Mouse (Mus musculus) thymus, adult 2 months (tissue): ENCODE data around the gene Atp6v1g2. TPM values are rescaled to one million over a fixed set of nuclear protein-coding genes. Genes with fewer than 3 reads are reported as not detected.
A peak's percentile ranks its signal among the peaks of the same experiment; 100 is the strongest.

ENCODE experiments used
- DNase-seq: peaks from one replicate; pipeline ENCODE4 v3.0.0; 2021
- H3K27ac ChIP-seq: fragments of 200-500 bp; 2 replicates; pipeline ENCODE4 v1.5.1; 2012; ENCODE audit warnings: low read length, control low read depth; ENCODE audit not compliant: control insufficient read depth, insufficient read depth
- H3K27me3 ChIP-seq: fragments of 200-500 bp; 2 replicates; pipeline ENCODE4 v1.6.1; 2012; ENCODE audit warnings: mild to moderate bottlenecking, low read length, moderate library complexity, mixed read lengths; ENCODE audit not compliant: control insufficient read depth, insufficient read depth
- H3K36me3 ChIP-seq: fragments of 200-500 bp; 2 replicates; pipeline ENCODE4 v1.6.1; 2012; ENCODE audit warnings: mild to moderate bottlenecking, low read length, moderate library complexity; ENCODE audit not compliant: control insufficient read depth, insufficient read depth
- H3K4me1 ChIP-seq: fragments of 200-500 bp; replicated peaks from 2 replicates; pipeline ENCODE4 v1.6.1; 2012; ENCODE audit warnings: low read length; ENCODE audit not compliant: control insufficient read depth, insufficient read depth
- H3K4me3 ChIP-seq: fragments of 200-500 bp; 2 replicates; pipeline ENCODE4 v1.5.1; 2012; ENCODE audit warnings: mild to moderate bottlenecking, low read length, control low read depth, moderate library complexity; ENCODE audit not compliant: control insufficient read depth, insufficient read depth
- CTCF ChIP-seq: fragments of 200-500 bp; IDR thresholded peaks from 2 replicates; pipeline ENCODE4 v1.5.1; 2012; ENCODE audit warnings: mild to moderate bottlenecking, control low read depth, low read length, moderate library complexity, borderline replicate concordance; ENCODE audit not compliant: control insufficient read depth, poor library complexity, insufficient read depth; ENCODE audit errors: extremely low read depth
- POLR2A ChIP-seq: fragments of 200-500 bp; IDR thresholded peaks from 2 replicates; pipeline ENCODE4 v1.6.1; 2012; ENCODE audit warnings: mild to moderate bottlenecking, low read length, control low read depth, moderate library complexity; ENCODE audit not compliant: control insufficient read depth, poor library complexity, insufficient read depth; ENCODE audit errors: extremely low read depth
- WGBS: fragments of 180-500 bp; shearing (Covaris S2); methylation state at CpG from one replicate; pipeline ENCODE4 v1.1.7; 2018; 5-methylcytosine and 5-hydroxymethylcytosine counted together
- polyA plus RNA-seq: library from polyadenylated mRNA; depleted of rRNA; stranded (reverse); fragments of >200 nt; gene quantifications from 2 replicates; pipeline ENCODE4 v1.2.3, GENCODE M21; 2012; rRNA removed

Gene Atp6v1g2
- 7.9 TPM in 2 replicates for polyA plus RNA-seq

- DNase-seq, result no peak
- peaks cover 4% of the 10 kb centered on the region; the same call in 1 of the 2 replicates for H3K36me3 ChIP-seq
- TF ChIP-seq POLR2A (no peak), CTCF (no peak)
- peak within 1 kb of the TSS; percentile 29 for H3K4me3 ChIP-seq
- peak within 1 kb of the TSS; percentile 97 for H3K27ac ChIP-seq
- 19% methylated on average over 18 of the region's 18 CpGs for WGBS
- no peaks in the 10 kb centered on the region for H3K27me3 ChIP-seq
- peaks cover 31% of the 10 kb centered on the region for H3K4me1 ChIP-seq
Measured at GRCm38 (mm10) chr17:35233114-35233980, at the start of gene Atp6v1g2. TSS of gene Atp6v1g2 (plus strand) at chr17:35233660.

DNA sequence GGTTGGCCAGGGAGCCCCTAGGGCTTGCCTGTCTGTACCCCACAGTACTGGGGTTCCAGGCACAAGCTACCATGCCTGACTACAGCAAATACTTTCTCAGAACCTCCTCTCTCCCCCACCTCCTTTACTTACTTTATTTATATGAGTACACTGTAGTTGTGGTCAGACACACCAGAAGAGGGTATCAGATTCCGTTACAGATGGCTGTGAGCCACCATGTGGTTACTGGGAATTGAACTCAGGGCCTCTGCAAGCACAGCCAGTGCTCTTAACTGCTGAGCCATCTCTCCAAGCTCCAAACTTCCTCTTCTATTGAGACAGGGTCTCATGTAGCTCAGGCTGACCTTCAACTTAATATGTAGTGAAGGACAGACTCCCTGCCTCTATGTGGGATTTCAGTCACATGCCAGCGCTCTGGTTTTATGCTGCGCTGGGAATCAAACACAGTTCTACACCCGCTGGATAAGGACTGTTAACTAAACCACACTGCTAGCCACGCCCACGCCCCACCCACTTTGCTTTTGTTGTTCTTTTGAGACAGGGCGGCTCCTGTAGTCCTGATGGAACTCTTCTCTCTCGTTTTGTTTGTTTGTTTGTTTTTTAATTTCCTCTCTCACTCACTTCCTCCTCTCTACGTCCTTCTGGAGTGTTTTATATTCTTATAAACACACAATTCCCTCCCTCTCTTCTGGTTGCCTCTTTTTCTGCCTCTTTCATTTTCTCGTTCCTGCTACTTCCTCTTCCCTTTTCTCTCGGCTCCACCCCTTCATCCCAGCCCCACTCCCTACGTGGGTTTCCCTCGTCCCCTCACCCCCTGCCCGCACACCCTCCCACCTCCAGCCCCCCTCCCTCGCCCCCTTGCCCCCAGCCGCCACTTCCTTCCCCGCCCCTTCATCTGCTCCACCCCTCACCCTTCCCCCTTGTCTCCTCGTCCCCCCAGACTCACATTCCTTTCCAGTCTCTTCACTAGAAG is 47.5 kb upstream of the Atp6v1g2 start:
- peak; percentile 89 for DNase-seq
- peak overlapping the region; percentile 37 for H3K4me3 ChIP-seq
- WGBS, result 2% methylated on average over 17 of the region's 18 CpGs
- TF ChIP-seq CTCF, result no peak
- no peak for TF ChIP-seq POLR2A
- H3K27me3 ChIP-seq, result no peaks in the 10 kb centered on the region
- peak overlapping the region; percentile 95 for H3K27ac ChIP-seq
- H3K36me3 ChIP-seq, result no peaks in the 10 kb centered on the region
- peaks cover 53% of the 10 kb centered on the region for H3K4me1 ChIP-seq

- DNase-seq, result peak; percentile 72
- TF ChIP-seq POLR2A (no peak), CTCF (no peak)
- H3K27me3 ChIP-seq, result no peaks in the 10 kb centered on the region
Measured at GRCm38 (mm10) chr17:35186681-35187080, 46.8 kb upstream of the Atp6v1g2 start.

GRCm38 (mm10) chr17:35187345-35187744 is 46.1 kb upstream of the Atp6v1g2 start:
- TF ChIP-seq POLR2A (no peak), CTCF (no peak)
- Histone ChIP-seq H3K36me3 (no peaks in the 10 kb centered on the region), H3K4me1 (peaks cover 53% of the 10 kb centered on the region), H3K27ac (peak overlapping the region; percentile 95), H3K4me3 (no peak overlapping the region), H3K27me3 (no peaks in the 10 kb centered on the region)
- 66% methylated on average over 4 of the region's 4 CpGs for WGBS
- no peak for DNase-seq

More at GRCm38 (mm10) chr17:35186681-35187080, 46.8 kb upstream of the Atp6v1g2 start:
- Histone ChIP-seq H3K36me3 (no peaks in the 10 kb centered on the region), H3K4me3 (peak overlapping the region; percentile 37), H3K27ac (peak overlapping the region; percentile 95), H3K4me1 (peaks cover 53% of the 10 kb centered on the region)
- 1% methylated on average over 4 of the region's 4 CpGs for WGBS

DNA sequence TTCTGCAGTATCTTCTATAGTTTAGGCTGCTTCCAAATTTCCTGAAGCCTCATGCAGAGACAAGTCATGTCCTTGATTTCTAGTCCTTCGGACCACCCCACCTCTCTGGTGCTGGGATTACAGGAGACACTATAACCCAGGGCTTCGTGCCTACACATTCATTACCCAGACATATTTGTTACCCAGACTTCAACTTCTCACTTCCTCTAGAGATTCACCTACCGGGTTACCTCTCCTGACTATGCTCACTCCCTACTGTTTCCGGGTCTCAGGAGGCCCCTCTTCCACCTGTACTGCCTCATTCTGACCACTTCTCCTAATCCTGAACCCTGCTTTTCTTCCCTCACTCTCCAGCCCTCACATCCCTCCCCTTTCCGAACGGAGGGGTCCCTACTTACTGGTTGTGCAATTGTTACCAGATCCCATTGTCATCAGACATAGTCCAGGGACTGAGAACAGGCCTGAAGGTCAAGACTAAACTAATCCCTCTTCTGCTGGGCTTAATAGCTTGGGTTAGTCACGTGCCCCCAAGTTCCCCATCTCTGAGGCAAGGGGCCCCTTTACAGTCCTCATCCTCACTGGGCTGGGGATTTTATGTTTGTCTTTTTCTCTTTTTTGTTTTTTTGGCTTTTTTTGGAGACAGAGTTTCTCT is 45.4 kb upstream of the Atp6v1g2 start, which contains the start of gene Lst1:
TSS of gene Lst1 (minus strand) at position 481 of the 652 bp plus-strand sequence.
- TF ChIP-seq CTCF (no peak), POLR2A (no peak)
- Histone ChIP-seq H3K36me3 (no peaks in the 10 kb centered on the region), H3K27ac (peak within 1 kb of the TSS; percentile 97), H3K4me3 (no peak within 1 kb of the TSS), H3K27me3 (no peaks in the 10 kb centered on the region), H3K4me1 (peaks cover 58% of the 10 kb centered on the region)
- peak; percentile 13 for DNase-seq
- WGBS, result 39% methylated on average over 7 of the region's 7 CpGs
